Mouse (Mus musculus) thymus, postnatal 4 days (tissue): ENCODE data around the gene Map1lc3b.
A peak's percentile ranks its signal among the peaks of the same experiment; 100 is the strongest.
"Not testable (repeated sequence)": the region's sequence is repeated elsewhere in the genome, so short reads cannot be mapped to it uniquely, and the experiment has no call there.

ENCODE experiments used
- DNase-seq: peaks from one replicate; pipeline ENCODE4 v3.0.0; 2021

Map1lc3b gene

GRCm38 (mm10) chr8:121575661-121576060, 14.5 kb upstream of the Map1lc3b start:
- DNase-seq: no peak

GRCm38 (mm10) chr8:121577751-121578675, 12.1 kb upstream of the Map1lc3b start:
- DNase-seq: no peak

GRCm38 (mm10) chr8:121578676-121579451, 11.3 kb upstream of the Map1lc3b start, which contains the start of gene Fbxo31:
TSS of gene Fbxo31 (minus strand) at chr8:121578806.
- DNase-seq: peak; percentile 100

GRCm38 (mm10) chr8:121580465-121580864, 9.7 kb upstream of the Map1lc3b start:
- no peak for DNase-seq

- DNase-seq: no peak
Measured at GRCm38 (mm10) chr8:121583653-121584052, 6.5 kb upstream of the Map1lc3b start.

GRCm38 (mm10) chr8:121584730-121585129, 5.4 kb upstream of the Map1lc3b start:
- DNase-seq: no peak

GRCm38 (mm10) chr8:121585159-121585825, 4.9 kb upstream of the Map1lc3b start:
- peak; percentile 100 for DNase-seq

GRCm38 (mm10) chr8:121588750-121589149, 1.4 kb upstream of the Map1lc3b start:
- no peak for DNase-seq

- no peak for DNase-seq
Measured at GRCm38 (mm10) chr8:121589205-121589726, 895 bp upstream of the Map1lc3b start.

- peak; percentile 76 for DNase-seq
Measured at GRCm38 (mm10) chr8:121591178-121592066, 1.3 kb downstream of the Map1lc3b start.

GRCm38 (mm10) chr8:121593293-121593692, 3.1 kb downstream of the Map1lc3b start:
- DNase-seq: no peak

GRCm38 (mm10) chr8:121593983-121594382, 3.8 kb downstream of the Map1lc3b start:
- no peak for DNase-seq

- DNase-seq: not testable (repeated sequence)
Measured at GRCm38 (mm10) chr8:121597492-121597891, 7.3 kb downstream of the Map1lc3b start.

GRCm38 (mm10) chr8:121598190-121598589, 8.0 kb downstream of the Map1lc3b start:
- no peak for DNase-seq

- DNase-seq: peak; percentile 89
Measured at GRCm38 (mm10) chr8:121598892-121599291, 8.7 kb downstream of the Map1lc3b start.

GRCm38 (mm10) chr8:121599842-121600241, 9.7 kb downstream of the Map1lc3b start:
- no peak for DNase-seq

GRCm38 (mm10) chr8:121602411-121602810, 12.2 kb downstream of the Map1lc3b start:
- no peak for DNase-seq

- peak; percentile 80 for DNase-seq
Measured at GRCm38 (mm10) chr8:121602860-121603259, 12.7 kb downstream of the Map1lc3b start.

- DNase-seq: no peak
Measured at GRCm38 (mm10) chr8:121603801-121604200, 13.6 kb downstream of the Map1lc3b start.

- no peak for DNase-seq
Measured at GRCm38 (mm10) chr8:121607661-121608060, 17.5 kb downstream of the Map1lc3b start.

- no peak for DNase-seq
Measured at GRCm38 (mm10) chr8:121609251-121609650, 19.1 kb downstream of the Map1lc3b start.

GRCm38 (mm10) chr8:121609916-121610315, 19.8 kb downstream of the Map1lc3b start:
- DNase-seq: no peak
